Mouse (Mus musculus) hindbrain, embryonic 13.5 days (tissue): ENCODE measurements around the gene Cib1. TPM values are rescaled to one million over a fixed set of nuclear protein-coding genes. Genes with fewer than 3 reads are reported as not detected.

Experiments used
- ATAC-seq: fragments of 200-750 bp; cut with Nextera tagmentation; 2 replicates; pipeline ENCODE4 v1.8.0; 2017; ENCODE audit warnings: moderate TSS enrichment; ENCODE audit not compliant: low FRiP score
- H3K27ac ChIP-seq: fragments of 300-500 bp; sonication (generic); 2 replicates; pipeline ENCODE4 v1.5.1; 2015; ENCODE audit warnings: inconsistent platforms, mild to moderate bottlenecking, moderate library complexity
- H3K27me3 ChIP-seq: fragments of 300-500 bp; sonication (generic); 2 replicates; pipeline ENCODE4 v1.6.1; 2015; ENCODE audit warnings: mild to moderate bottlenecking, inconsistent platforms
- H3K36me3 ChIP-seq: fragments of 300-500 bp; sonication (generic); 2 replicates; pipeline ENCODE4 v1.6.1; 2015; ENCODE audit warnings: mild to moderate bottlenecking, inconsistent platforms
- H3K4me1 ChIP-seq: fragments of 300-500 bp; sonication (generic); replicated peaks from 2 replicates; pipeline ENCODE4 v1.6.1; 2015; ENCODE audit warnings: inconsistent platforms
- H3K4me2 ChIP-seq: fragments of 300-500 bp; sonication (generic); 2 replicates; pipeline ENCODE4 v1.6.1; 2015; ENCODE audit warnings: inconsistent platforms, mild to moderate bottlenecking, moderate library complexity
- H3K4me3 ChIP-seq: fragments of 300-500 bp; sonication (generic); 2 replicates; pipeline ENCODE4 v1.5.1; 2015; ENCODE audit warnings: mild to moderate bottlenecking, inconsistent platforms
- H3K9ac ChIP-seq: fragments of 300-500 bp; sonication (generic); 2 replicates; pipeline ENCODE4 v1.6.1; 2015; ENCODE audit warnings: mild to moderate bottlenecking, inconsistent platforms
- H3K9me3 ChIP-seq: fragments of 300-500 bp; sonication (generic); 2 replicates; pipeline ENCODE4 v1.6.1; 2016; ENCODE audit warnings: inconsistent platforms
- WGBS: fragments of 180-500 bp; shearing (Covaris S2); methylation state at CpG from one replicate; pipeline ENCODE4 v1.1.7; 2015; 5-methylcytosine and 5-hydroxymethylcytosine counted together
- polyA plus RNA-seq: library from polyadenylated mRNA; unstranded; fragments of >200 nt; fragmentation: Nextera tagmentation; extraction: Ambion mirVana; gene quantifications from 2 replicates; pipeline ENCODE4 v1.2.1, GENCODE M21; 2015

The Cib1 gene
- polyA plus RNA-seq, 1 experiment from 2014 or later, result 38.1 TPM

GRCm38 (mm10) chr7:80208026-80208642 lies 24.5 kb downstream of the Cib1 start:
- Histone ChIP-seq H3K4me3 (no peak overlapping the region), H3K4me2 (no peak overlapping the region), H3K9ac (no peak overlapping the region), H3K4me1 (peaks cover 66% of the 10 kb centered on the region), H3K9me3 (no peaks in the 10 kb centered on the region), H3K27me3 (no peaks in the 10 kb centered on the region), H3K36me3 (peaks cover 1% of the 10 kb centered on the region), H3K27ac (peak overlapping the region; percentile 9; the same call in 1 of the 2 replicates)
- WGBS, result 73% methylated on average over 18 of the region's 18 CpGs
- no peak for ATAC-seq

GRCm38 (mm10) chr7:80207314-80207731 lies 25.3 kb downstream of the Cib1 start:
- WGBS, result 83% methylated on average over 3 of the region's 3 CpGs
- Histone ChIP-seq H3K9me3 (no peaks in the 10 kb centered on the region), H3K27ac (peak overlapping the region; percentile 9; the same call in 1 of the 2 replicates), H3K4me1 (peaks cover 74% of the 10 kb centered on the region), H3K4me2 (no peak overlapping the region), H3K36me3 (no peaks in the 10 kb centered on the region), H3K9ac (0 out of 2 replicates have a peak overlapping the region, but pooled peaks have one; percentile 2), H3K4me3 (no peak overlapping the region), H3K27me3 (no peaks in the 10 kb centered on the region)
- no peak for ATAC-seq

- ATAC-seq, result no peak
- H3K4me2 ChIP-seq, result no peak overlapping the region
- H3K27me3 ChIP-seq, result no peaks in the 10 kb centered on the region
- 93% methylated on average over 12 of the region's 12 CpGs for WGBS
- no peaks in the 10 kb centered on the region for H3K36me3 ChIP-seq
- H3K4me3 ChIP-seq, result no peak overlapping the region
- no peak overlapping the region for H3K27ac ChIP-seq
- no peak overlapping the region for H3K9ac ChIP-seq
- peaks cover 88% of the 10 kb centered on the region for H3K4me1 ChIP-seq
- H3K9me3 ChIP-seq, result no peaks in the 10 kb centered on the region
Observed at GRCm38 (mm10) chr7:80205705-80206589, 26.7 kb downstream of the Cib1 start.

GRCm38 (mm10) chr7:80204961-80205360 lies 27.7 kb downstream of the Cib1 start:
- ATAC-seq, result no peak
- Histone ChIP-seq H3K4me1 (peaks cover 94% of the 10 kb centered on the region), H3K27me3 (no peaks in the 10 kb centered on the region), H3K4me2 (no peak overlapping the region), H3K27ac (no peak overlapping the region), H3K9ac (no peak overlapping the region), H3K4me3 (no peak overlapping the region), H3K9me3 (no peaks in the 10 kb centered on the region), H3K36me3 (no peaks in the 10 kb centered on the region)
- WGBS, result 80% methylated on average over 7 of the region's 7 CpGs

- Histone ChIP-seq H3K4me3 (no peak overlapping the region), H3K9ac (peak overlapping the region; percentile 62; the same call in 1 of the 2 replicates), H3K27ac (peak overlapping the region; percentile 83), H3K4me2 (no peak overlapping the region), H3K36me3 (no peaks in the 10 kb centered on the region), H3K27me3 (no peaks in the 10 kb centered on the region), H3K9me3 (no peaks in the 10 kb centered on the region), H3K4me1 (peaks cover 94% of the 10 kb centered on the region)
- no peak for ATAC-seq
- WGBS, result 80% methylated on average over 4 of the region's 4 CpGs
Observed at GRCm38 (mm10) chr7:80204362-80204761, 28.3 kb downstream of the Cib1 start.

GRCm38 (mm10) chr7:80203638-80204096 lies 28.9 kb downstream of the Cib1 start:
- Histone ChIP-seq H3K4me3 (no peak overlapping the region), H3K9me3 (no peaks in the 10 kb centered on the region), H3K4me1 (peaks cover 94% of the 10 kb centered on the region), H3K27me3 (no peaks in the 10 kb centered on the region), H3K27ac (peak overlapping the region; percentile 83), H3K36me3 (no peaks in the 10 kb centered on the region), H3K4me2 (peak overlapping the region; percentile 30), H3K9ac (peak overlapping the region; percentile 62)
- no peak for ATAC-seq
- WGBS, result 31% methylated on average over 12 of the region's 12 CpGs

- 81% methylated on average over 5 of the region's 5 CpGs for WGBS
- H3K4me1 ChIP-seq, result peaks cover 87% of the 10 kb centered on the region
- H3K9ac ChIP-seq, result peak overlapping the region; percentile 62
- H3K4me2 ChIP-seq, result peak overlapping the region; percentile 30
- no peaks in the 10 kb centered on the region for H3K9me3 ChIP-seq
- ATAC-seq, result no peak
- H3K27me3 ChIP-seq, result no peaks in the 10 kb centered on the region
- H3K36me3 ChIP-seq, result no peaks in the 10 kb centered on the region
- H3K27ac ChIP-seq, result peak overlapping the region; percentile 83
- no peak overlapping the region for H3K4me3 ChIP-seq
Observed at GRCm38 (mm10) chr7:80202961-80203360, 29.7 kb downstream of the Cib1 start.

- WGBS, result 79% methylated on average over 15 of the region's 15 CpGs
- H3K27ac ChIP-seq, result peak overlapping the region; percentile 83
- peaks cover 86% of the 10 kb centered on the region for H3K4me1 ChIP-seq
- H3K4me2 ChIP-seq, result 0 out of 2 replicates have a peak overlapping the region, but pooled peaks have one; percentile 13
- ATAC-seq, result no peak
- H3K9me3 ChIP-seq, result no peaks in the 10 kb centered on the region
- no peak overlapping the region for H3K4me3 ChIP-seq
- H3K9ac ChIP-seq, result peak overlapping the region; percentile 51; the same call in 1 of the 2 replicates
- H3K36me3 ChIP-seq, result no peaks in the 10 kb centered on the region
- H3K27me3 ChIP-seq, result no peaks in the 10 kb centered on the region
Observed at GRCm38 (mm10) chr7:80201888-80202540, 30.6 kb downstream of the Cib1 start.

GRCm38 (mm10) chr7:80200963-80201539 lies 31.6 kb downstream of the Cib1 start:
- Histone ChIP-seq H3K4me2 (peak overlapping the region; percentile 13; the same call in 1 of the 2 replicates), H3K36me3 (no peaks in the 10 kb centered on the region), H3K27me3 (no peaks in the 10 kb centered on the region), H3K9ac (no peak overlapping the region), H3K9me3 (no peaks in the 10 kb centered on the region), H3K4me3 (no peak overlapping the region), H3K4me1 (peaks cover 78% of the 10 kb centered on the region), H3K27ac (no peak overlapping the region)
- no peak for ATAC-seq
- WGBS, result 92% methylated on average over 5 of the region's 5 CpGs

- no peaks in the 10 kb centered on the region for H3K27me3 ChIP-seq
- H3K9ac ChIP-seq, result no peak overlapping the region
- peaks cover 77% of the 10 kb centered on the region for H3K4me1 ChIP-seq
- no peak overlapping the region for H3K27ac ChIP-seq
- peak overlapping the region; percentile 75 for H3K4me2 ChIP-seq
- no peak for ATAC-seq
- WGBS, result 85% methylated on average over 6 of the region's 6 CpGs
- no peaks in the 10 kb centered on the region for H3K9me3 ChIP-seq
- no peak overlapping the region for H3K4me3 ChIP-seq
- no peaks in the 10 kb centered on the region for H3K36me3 ChIP-seq
Observed at GRCm38 (mm10) chr7:80200588-80200945, 32.0 kb downstream of the Cib1 start.

- Histone ChIP-seq H3K27ac (no peak overlapping the region), H3K4me3 (peak overlapping the region; percentile 78), H3K27me3 (no peaks in the 10 kb centered on the region), H3K9ac (peak overlapping the region; percentile 90; the same call in 1 of the 2 replicates), H3K36me3 (no peaks in the 10 kb centered on the region), H3K4me2 (peak overlapping the region; percentile 75), H3K4me1 (peaks cover 77% of the 10 kb centered on the region), H3K9me3 (no peaks in the 10 kb centered on the region)
- WGBS, result 71% methylated on average over 11 of the region's 11 CpGs
- ATAC-seq, result no peak
Observed at GRCm38 (mm10) chr7:80199851-80200587, 32.6 kb downstream of the Cib1 start.
